Mouse (Mus musculus) ES-Bruce4 (cell line): ENCODE results near the gene Wdr73.

ENCODE experiments used
- CTCF ChIP-seq: IDR thresholded peaks from one replicate; pipeline ENCODE4 v1.8.1; 2011; ENCODE audit warnings: low read depth, low read length
- EP300 ChIP-seq: IDR thresholded peaks from 2 replicates; pipeline ENCODE4 v1.6.1; 2011; ENCODE audit warnings: low read depth, low read length; ENCODE audit not compliant: insufficient read depth
- POLR2A ChIP-seq: IDR thresholded peaks from one replicate; pipeline ENCODE4 v1.8.1; 2011; ENCODE audit warnings: low read length; ENCODE audit not compliant: insufficient read depth

DNA sequence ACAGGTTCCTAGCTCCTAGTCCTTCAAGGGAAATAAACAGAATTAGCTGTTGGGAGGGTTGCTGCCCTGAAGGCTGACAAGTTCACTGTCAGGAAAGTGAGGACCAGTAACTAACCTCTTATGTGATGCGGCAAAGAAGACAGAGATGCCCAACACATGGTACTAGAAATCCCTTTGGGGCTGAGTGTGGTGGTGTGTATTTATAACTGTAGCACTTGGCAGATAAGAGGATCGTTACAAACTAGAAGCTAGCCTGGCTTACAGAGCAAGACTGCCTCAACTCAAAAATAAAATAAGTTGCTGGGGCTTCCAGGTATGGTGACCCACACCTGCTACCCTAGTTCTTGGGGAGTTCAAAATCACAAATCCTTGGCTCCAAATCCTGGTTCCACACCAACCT lies 51.8 kb downstream of the Wdr73 start:
- TF ChIP-seq CTCF (no peak), EP300 (no peak), POLR2A (no peak)
